Mouse (Mus musculus): ENCODE results near the gene Rad23a. TPM values are rescaled to one million over a fixed set of nuclear protein-coding genes. Genes with fewer than 3 reads are reported as not detected.

The Rad23a gene
- polyA plus RNA-seq, 1 experiment from 2014 or later: 88.2 TPM

DNA sequence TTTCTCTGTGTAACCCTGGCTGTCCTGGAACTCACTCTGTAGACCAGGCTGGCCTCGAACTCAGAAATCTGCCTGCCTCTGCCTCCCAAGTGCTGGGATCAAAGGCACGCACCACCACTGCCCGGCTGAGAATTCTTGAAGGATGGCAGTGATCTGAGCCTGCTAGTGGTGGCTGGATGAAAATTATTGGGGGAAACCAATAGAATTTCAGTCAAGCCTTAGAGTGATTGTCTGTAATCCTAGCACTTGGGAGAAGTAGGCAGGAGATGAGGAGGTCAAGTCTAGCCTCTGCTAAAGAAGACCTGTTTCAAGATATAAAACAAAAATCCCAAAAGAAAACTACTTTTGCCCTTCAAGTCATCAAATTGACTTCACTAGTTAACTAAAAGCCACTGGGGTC, 16.0 kb upstream of the Rad23a start:
- peak overlapping the region; percentile 63 for H3K4me2 ChIP-seq
- no peaks in the 10 kb centered on the region for H3K27me3 ChIP-seq (replicated peaks)
- no peak overlapping the region for H3K9ac ChIP-seq
- H3K36me3 ChIP-seq (replicated peaks): peaks cover 7% of the 10 kb centered on the region
- ATAC-seq (replicated peaks): peak; percentile 34; the same call in 1 of the 2 replicates
- H3K4me3 ChIP-seq: peak overlapping the region; percentile 85; the same call in 1 of the 2 replicates
- H3K9me3 ChIP-seq: no peaks in the 10 kb centered on the region
- 94% methylated on average over 3 of the region's 3 CpGs for WGBS
- peak overlapping the region; percentile 78 for H3K27ac ChIP-seq
- peaks cover 17% of the 10 kb centered on the region for H3K4me1 ChIP-seq

DNA sequence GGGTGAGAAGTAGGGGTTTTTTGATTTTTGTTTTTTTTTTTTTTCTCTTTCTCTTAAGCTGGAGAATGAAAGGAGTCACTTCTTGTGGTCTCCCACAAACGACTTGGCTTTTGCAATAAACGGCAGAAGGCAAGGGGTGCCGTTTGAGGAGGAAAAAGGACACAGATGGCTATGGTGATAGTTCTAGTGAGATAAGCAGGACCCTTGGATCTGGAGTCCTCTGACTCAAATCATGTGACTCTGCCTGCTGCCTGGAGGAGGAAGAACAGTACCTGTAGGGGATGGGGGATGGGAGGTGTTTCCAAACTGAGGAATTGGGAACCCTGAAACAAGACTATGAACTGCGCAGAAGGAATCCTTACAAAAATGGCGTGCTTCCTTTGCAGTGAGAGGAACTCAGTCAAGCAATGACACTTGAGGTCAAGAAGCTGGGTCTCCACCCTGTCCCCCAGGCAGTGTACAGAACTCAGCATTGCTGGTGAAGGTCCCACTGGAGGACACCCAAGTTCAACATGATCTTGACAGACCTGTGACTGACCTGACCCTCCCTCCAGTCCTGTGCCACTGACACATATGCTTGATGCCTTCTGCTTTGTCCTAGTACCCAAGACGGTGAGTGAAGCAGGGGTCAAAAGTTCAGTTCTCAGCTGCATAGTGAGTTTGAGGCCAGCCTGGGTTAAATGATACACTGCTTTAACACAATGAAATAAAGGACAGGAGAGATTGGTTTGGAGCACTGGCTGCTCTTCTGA, 7.4 kb upstream of the Rad23a start:
- H3K4me2 ChIP-seq: peak overlapping the region; percentile 77
- H3K9me3 ChIP-seq: no peaks in the 10 kb centered on the region
- peak overlapping the region; percentile 97 for H3K4me3 ChIP-seq
- no peak for ATAC-seq (replicated peaks)
- H3K4me1 ChIP-seq: peaks cover 27% of the 10 kb centered on the region
- no peaks in the 10 kb centered on the region for H3K27me3 ChIP-seq (replicated peaks)
- WGBS: 41% methylated on average over 6 of the region's 6 CpGs
- H3K27ac ChIP-seq: peak overlapping the region; percentile 85
- H3K36me3 ChIP-seq (replicated peaks): peaks cover 19% of the 10 kb centered on the region
- H3K9ac ChIP-seq: peak overlapping the region; percentile 58; the same call in 1 of the 2 replicates

GRCm38 (mm10) chr8:84846722-84847572, 6.5 kb upstream of the Rad23a start, which contains the start of gene Calr:
TSS of gene Calr (minus strand) at chr8:84846934.
- WGBS: under 1% methylated on average over 55 of the region's 55 CpGs
- ATAC-seq (replicated peaks): peak; percentile 98
- peak within 1 kb of the TSS; percentile 99 for H3K9ac ChIP-seq

GRCm38 (mm10) chr8:84846094-84846721, 5.7 kb upstream of the Rad23a start:
- Histone ChIP-seq H3K9ac (peak overlapping the region; percentile 99), H3K27me3 (replicated peaks) (no peaks in the 10 kb centered on the region), H3K9me3 (no peaks in the 10 kb centered on the region), H3K4me3 (peak overlapping the region; percentile 97), H3K27ac (peak overlapping the region; percentile 90), H3K4me1 (peaks cover 32% of the 10 kb centered on the region), H3K36me3 (replicated peaks) (peaks cover 32% of the 10 kb centered on the region), H3K4me2 (peak overlapping the region; percentile 65)
- no peak; the same call in none of the 2 replicates for ATAC-seq (replicated peaks)
- under 1% methylated on average over 30 of the region's 30 CpGs for WGBS

More at GRCm38 (mm10) chr8:84846722-84847572, 6.5 kb upstream of the Rad23a start, which contains the start of gene Calr:
- Histone ChIP-seq H3K27ac (peak within 1 kb of the TSS; percentile 90), H3K27me3 (replicated peaks) (no peaks in the 10 kb centered on the region), H3K36me3 (replicated peaks) (peaks cover 27% of the 10 kb centered on the region), H3K9me3 (no peaks in the 10 kb centered on the region), H3K4me1 (peaks cover 32% of the 10 kb centered on the region), H3K4me3 (peak within 1 kb of the TSS; percentile 97), H3K4me2 (peak within 1 kb of the TSS; percentile 77)

DNA sequence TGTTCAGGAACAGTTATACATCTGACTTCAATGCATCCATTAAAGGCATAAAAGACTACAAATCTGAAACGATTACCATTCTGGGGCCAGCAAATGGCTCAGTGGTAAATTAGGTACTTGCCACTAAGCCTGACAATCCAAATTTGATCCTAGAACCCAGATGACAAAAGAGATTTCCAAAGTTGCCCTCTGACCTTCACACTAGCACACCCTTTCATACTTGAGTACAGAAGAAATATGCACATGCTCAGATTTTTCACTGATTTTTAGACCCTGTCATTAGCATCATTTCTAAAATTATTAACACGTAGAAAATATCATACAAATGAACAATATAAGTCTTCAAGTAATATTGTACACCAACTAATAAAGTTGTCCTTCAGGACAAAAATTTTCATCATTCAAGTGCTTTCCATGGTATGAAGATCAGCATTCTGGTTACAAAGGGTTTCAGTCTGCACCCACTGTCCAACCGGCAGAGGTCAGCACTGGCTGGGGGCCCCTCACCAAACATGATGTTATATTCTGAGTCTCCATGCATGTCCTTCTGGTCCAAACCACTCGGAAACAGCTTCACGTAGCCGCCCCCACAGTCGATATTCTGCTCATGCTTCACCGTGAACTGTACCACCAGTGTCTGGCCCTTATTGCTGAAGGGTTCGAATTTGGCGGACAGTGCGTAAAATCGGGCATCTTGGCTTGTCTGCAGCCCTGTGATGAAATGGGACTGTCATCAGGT, 5.1 kb upstream of the Rad23a start:
- no peaks in the 10 kb centered on the region for H3K27me3 ChIP-seq (replicated peaks)
- peak overlapping the region; percentile 99 for H3K9ac ChIP-seq
- peak overlapping the region; percentile 65 for H3K4me2 ChIP-seq
- H3K27ac ChIP-seq: peak overlapping the region; percentile 90
- ATAC-seq (replicated peaks): no peak
- peak overlapping the region; percentile 97 for H3K4me3 ChIP-seq
- peaks cover 32% of the 10 kb centered on the region for H3K4me1 ChIP-seq
- WGBS: 16% methylated on average over 12 of the region's 12 CpGs
- H3K36me3 ChIP-seq (replicated peaks): peaks cover 32% of the 10 kb centered on the region
- no peaks in the 10 kb centered on the region for H3K9me3 ChIP-seq

- Histone ChIP-seq H3K27me3 (replicated peaks) (no peaks in the 10 kb centered on the region), H3K9ac (peak overlapping the region; percentile 99; the same call in 1 of the 2 replicates), H3K9me3 (no peaks in the 10 kb centered on the region), H3K36me3 (replicated peaks) (peaks cover 32% of the 10 kb centered on the region), H3K4me2 (peak overlapping the region; percentile 65), H3K4me1 (peaks cover 36% of the 10 kb centered on the region), H3K4me3 (peak overlapping the region; percentile 97), H3K27ac (no peak overlapping the region)
- no peak for ATAC-seq (replicated peaks)
- WGBS: 91% methylated on average over 9 of the region's 9 CpGs
These were observed 4.1 kb upstream of the Rad23a start for GRCm38 (mm10) chr8:84844397-84845070.

DNA sequence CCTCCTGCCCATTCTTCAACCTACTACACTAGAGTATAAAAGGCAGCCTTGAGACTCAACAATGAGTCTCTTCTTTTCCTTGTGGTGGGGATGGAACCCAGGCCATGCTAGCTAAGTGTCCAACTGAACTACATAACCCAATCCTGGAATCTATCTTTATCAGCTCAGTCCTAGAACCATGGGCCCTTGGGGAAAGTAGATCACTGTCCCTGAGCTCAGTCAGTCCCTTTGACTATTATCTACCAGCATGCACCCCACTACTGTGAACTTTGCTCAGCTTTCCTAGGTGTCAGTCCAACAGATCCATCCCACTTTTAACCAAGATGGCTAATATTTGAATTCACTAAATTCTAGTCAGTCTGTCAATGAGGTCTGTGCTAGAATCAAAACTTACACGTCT, 1.0 kb upstream of the Rad23a start:
- Histone ChIP-seq H3K4me3 (no peak overlapping the region), H3K27me3 (replicated peaks) (no peaks in the 10 kb centered on the region), H3K9me3 (no peaks in the 10 kb centered on the region), H3K4me1 (peaks cover 37% of the 10 kb centered on the region), H3K9ac (no peak overlapping the region), H3K4me2 (no peak overlapping the region), H3K27ac (no peak overlapping the region), H3K36me3 (replicated peaks) (peaks cover 50% of the 10 kb centered on the region)
- 82% methylated on average over 1 of the region's 1 CpGs for WGBS
- ATAC-seq (replicated peaks): no peak

DNA sequence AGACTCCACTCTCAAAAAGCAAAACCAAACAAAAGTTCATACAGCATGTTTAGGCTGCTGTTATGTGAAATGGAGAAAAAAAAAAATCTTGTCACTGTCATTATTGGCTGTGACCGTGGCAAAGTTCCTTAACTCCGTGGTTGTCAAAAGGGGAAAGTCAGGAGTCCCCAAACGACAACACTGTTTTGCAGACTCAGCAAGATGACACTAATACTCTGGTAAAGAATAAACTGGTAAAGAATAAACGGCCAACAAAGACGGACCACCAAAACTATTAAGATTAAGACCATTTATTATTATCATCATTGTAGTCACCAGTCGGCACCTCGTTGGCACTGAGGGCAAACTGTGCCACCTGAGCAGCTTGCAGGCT, 604 bp downstream of the Rad23a start:
- peaks cover 62% of the 10 kb centered on the region for H3K36me3 ChIP-seq (replicated peaks)
- no peaks in the 10 kb centered on the region for H3K9me3 ChIP-seq
- 3% methylated on average over 7 of the region's 7 CpGs for whole genome bisulfite sequencing
- H3K4me3 ChIP-seq: peak overlapping the region; percentile 83
- peak overlapping the region; percentile 85 for H3K27ac ChIP-seq
- H3K4me2 ChIP-seq: peak overlapping the region; percentile 73
- no peak for ATAC-seq (replicated peaks)
- no peaks in the 10 kb centered on the region for H3K27me3 ChIP-seq (replicated peaks)
- H3K9ac ChIP-seq: peak overlapping the region; percentile 69
- peaks cover 34% of the 10 kb centered on the region for H3K4me1 ChIP-seq

DNA sequence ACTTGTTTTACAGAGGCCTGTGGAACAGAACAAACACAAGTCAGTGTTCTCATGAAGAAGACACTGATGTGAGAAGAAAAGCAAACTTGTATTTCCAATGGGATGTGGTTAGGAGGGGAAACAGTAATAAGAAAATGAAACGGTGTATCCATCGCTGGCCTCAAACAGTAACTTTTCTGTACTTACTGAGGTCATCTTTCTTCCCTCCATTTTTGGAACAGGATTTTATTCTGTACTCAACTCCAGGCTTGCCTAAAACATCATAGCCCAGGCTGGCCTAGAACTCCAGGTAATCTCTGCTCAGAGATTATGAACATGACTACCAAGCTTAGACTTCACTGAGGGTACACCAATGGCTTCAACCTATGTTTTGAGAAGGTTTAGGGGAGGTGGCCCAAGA, 1.1 kb downstream of the Rad23a start:
- Histone ChIP-seq H3K9me3 (no peaks in the 10 kb centered on the region), H3K27ac (no peak overlapping the region), H3K4me1 (peaks cover 29% of the 10 kb centered on the region), H3K4me2 (peak overlapping the region; percentile 73), H3K27me3 (replicated peaks) (no peaks in the 10 kb centered on the region), H3K4me3 (peak overlapping the region; percentile 83), H3K36me3 (replicated peaks) (peaks cover 63% of the 10 kb centered on the region), H3K9ac (peak overlapping the region; percentile 69)
- no peak for ATAC-seq (replicated peaks)
- 96% methylated on average over 2 of the region's 2 CpGs for WGBS

DNA sequence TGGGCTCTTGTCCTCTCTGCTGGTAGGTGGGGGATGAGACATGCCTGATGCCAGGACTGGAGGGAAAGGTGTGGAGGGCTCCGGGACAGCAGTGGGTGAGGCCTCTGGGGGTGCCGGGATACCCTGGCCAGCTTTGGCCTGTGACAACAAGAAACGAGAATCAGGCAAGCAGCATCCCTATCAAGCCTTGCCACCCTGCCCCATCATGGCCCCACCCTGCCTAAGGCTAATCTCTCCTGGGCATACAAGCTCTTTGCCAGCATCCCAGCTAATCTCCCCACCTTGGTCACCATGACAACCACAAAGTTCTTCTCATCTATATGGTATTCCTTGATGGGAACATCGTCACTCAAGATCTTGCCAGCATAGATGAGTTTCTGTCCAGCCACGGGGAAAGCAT, 2.0 kb downstream of the Rad23a start:
- Histone ChIP-seq H3K36me3 (replicated peaks) (peaks cover 60% of the 10 kb centered on the region), H3K4me1 (peaks cover 22% of the 10 kb centered on the region)
- WGBS: 77% methylated on average over 5 of the region's 5 CpGs

GRCm38 (mm10) chr8:84837912-84838470, 2.5 kb downstream of the Rad23a start:
- H3K9ac ChIP-seq: no peak overlapping the region
- WGBS: 85% methylated on average over 15 of the region's 15 CpGs
- H3K27me3 ChIP-seq (replicated peaks): no peaks in the 10 kb centered on the region
- H3K4me1 ChIP-seq: peaks cover 27% of the 10 kb centered on the region
- no peak overlapping the region for H3K27ac ChIP-seq
- H3K36me3 ChIP-seq (replicated peaks): peaks cover 56% of the 10 kb centered on the region
- no peak overlapping the region for H3K4me2 ChIP-seq
- no peak for ATAC-seq (replicated peaks)
- H3K9me3 ChIP-seq: no peaks in the 10 kb centered on the region
- no peak overlapping the region for H3K4me3 ChIP-seq

More for the DNA sequence above, 2.0 kb downstream of the Rad23a start:
- H3K4me3 ChIP-seq: no peak overlapping the region
- no peak overlapping the region for H3K4me2 ChIP-seq
- ATAC-seq (replicated peaks): no peak
- no peaks in the 10 kb centered on the region for H3K27me3 ChIP-seq (replicated peaks)
- H3K9me3 ChIP-seq: no peaks in the 10 kb centered on the region
- H3K27ac ChIP-seq: no peak overlapping the region
- H3K9ac ChIP-seq: no peak overlapping the region

All from midbrain, embryonic 15.5 days (tissue).